Mouse (Mus musculus) C2C12 (cell line): ENCODE results near the gene Pomt2.

Source experiments
- CEBPB ChIP-seq: IDR thresholded peaks from one replicate; pipeline ENCODE4 v1.6.1; 2011; ENCODE audit warnings: low read depth, mild to moderate bottlenecking, control low read depth, moderate library complexity
- CTCF ChIP-seq: IDR thresholded peaks from one replicate; pipeline ENCODE4 v1.5.1; 2011; ENCODE audit not compliant: control insufficient read depth, insufficient read depth, insufficient read length
- FOSL1 ChIP-seq: IDR thresholded peaks from one replicate; pipeline ENCODE4 v1.8.0; 2011; ENCODE audit warnings: mild to moderate bottlenecking, low read length; ENCODE audit not compliant: poor library complexity, insufficient read depth, severe bottlenecking
- MAX ChIP-seq: IDR thresholded peaks from one replicate; pipeline ENCODE4 v1.6.1; 2011; ENCODE audit warnings: mild to moderate bottlenecking, control low read depth
- MYOD1 ChIP-seq: IDR thresholded peaks from one replicate; pipeline ENCODE4 v1.6.1; 2011; ENCODE audit warnings: low read depth; ENCODE audit not compliant: control insufficient read depth, insufficient read length
- USF1 ChIP-seq: IDR thresholded peaks from one replicate; pipeline ENCODE4 v1.6.1; 2011; ENCODE audit warnings: low read depth, mild to moderate bottlenecking, control low read depth, moderate library complexity

DNA sequence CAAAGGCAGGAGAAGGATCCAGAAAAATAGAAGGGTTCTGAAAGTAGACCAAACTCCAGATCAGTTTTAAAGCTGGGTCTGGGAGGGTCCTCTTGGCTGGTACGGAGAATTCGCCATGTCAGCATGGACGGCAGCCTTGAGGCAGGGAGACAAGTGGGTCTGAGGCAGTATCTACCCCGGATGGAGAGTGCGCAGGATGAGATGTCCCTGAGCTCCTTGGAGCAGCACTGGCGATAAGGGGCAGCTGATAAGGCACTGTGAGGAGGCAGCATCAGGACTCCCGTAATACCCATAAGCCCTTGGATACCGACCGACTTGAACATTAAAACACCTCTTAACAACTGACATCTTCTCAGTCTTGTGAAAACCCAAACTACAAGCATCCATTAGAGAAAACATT lies 15.0 kb downstream of the Pomt2 start:
- TF ChIP-seq CEBPB (no peak), CTCF (no peak), USF1 (no peak), MAX (no peak), MYOD1 (no peak), FOSL1 (no peak)
